Mouse (Mus musculus) urinary bladder, postnatal 4 days (tissue): ENCODE results near the gene Gm20594.

Source experiments
- DNase-seq, 2 experiments: peaks; one replicate each; pipeline ENCODE4 v3.0.0; 2021 to 2022; ENCODE audit warnings: low spot score in 2 of 2

Gene Gm20594

GRCm38 (mm10) chr6:79817616-79818015 is at the start of gene Gm20594:
Gene Gm20594 (plus strand): TSS chr6:79817916.
- no peak for DNase-seq

GRCm38 (mm10) chr6:79818114-79818513 is 398 bp downstream of the Gm20594 start:
- DNase-seq, result no peak

- no peak for DNase-seq
These were observed 16.1 kb downstream of the Gm20594 start for GRCm38 (mm10) chr6:79833845-79834244.

DNA sequence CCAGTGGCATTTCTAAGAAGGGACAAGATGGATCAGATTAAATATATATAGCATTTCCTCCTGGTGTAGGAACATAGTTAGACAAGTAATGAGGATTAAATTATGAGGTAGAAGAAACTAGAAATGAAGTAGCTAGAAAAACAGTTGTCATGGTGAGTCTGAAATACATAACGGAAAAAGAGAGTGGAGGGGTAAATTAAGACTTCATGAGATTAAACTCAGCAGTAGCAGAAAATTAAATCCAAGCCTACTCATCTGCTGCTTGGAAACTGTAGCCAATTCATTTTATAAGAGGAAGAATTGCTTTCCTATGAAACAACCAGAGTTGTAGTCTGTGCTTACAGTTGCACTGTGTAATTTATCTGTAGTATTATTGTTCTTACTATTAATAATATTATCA is 29.1 kb downstream of the Gm20594 start:
- DNase-seq, result no peak
